Mouse (Mus musculus): ENCODE data around the gene Mprip. TPM values are rescaled to one million over a fixed set of nuclear protein-coding genes. Genes with fewer than 3 reads are reported as not detected.
A peak's percentile ranks its signal among the peaks of the same experiment; 100 is the strongest.

Mprip gene
- total RNA-seq, 4 experiments from 2014 or later = 180 to 290 (median 232) TPM

GRCm38 (mm10) chr11:59805256-59805655 is 144.2 kb downstream of the Mprip start:
- DNase-seq = no peak

DNA sequence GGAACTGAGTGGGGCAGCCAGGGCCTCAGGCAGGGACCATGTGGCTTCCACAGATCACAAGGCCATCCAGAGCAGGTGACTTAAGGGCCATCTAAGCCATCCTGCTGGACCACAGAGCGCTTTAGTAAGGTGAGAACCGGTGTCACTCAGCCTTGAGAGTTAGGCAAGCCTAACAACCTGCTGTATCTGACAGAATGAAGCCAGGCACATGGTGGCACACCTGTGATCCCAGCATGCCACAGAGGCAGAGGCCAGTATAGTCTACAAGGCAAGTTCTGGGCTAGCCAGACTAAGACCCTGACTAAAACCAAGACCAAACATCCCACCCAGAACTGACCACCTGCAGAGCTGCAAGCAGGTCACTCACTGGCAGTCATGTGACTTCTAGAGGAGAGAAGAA is 144.6 kb downstream of the Mprip start:
- DNase-seq = no peak

DNA sequence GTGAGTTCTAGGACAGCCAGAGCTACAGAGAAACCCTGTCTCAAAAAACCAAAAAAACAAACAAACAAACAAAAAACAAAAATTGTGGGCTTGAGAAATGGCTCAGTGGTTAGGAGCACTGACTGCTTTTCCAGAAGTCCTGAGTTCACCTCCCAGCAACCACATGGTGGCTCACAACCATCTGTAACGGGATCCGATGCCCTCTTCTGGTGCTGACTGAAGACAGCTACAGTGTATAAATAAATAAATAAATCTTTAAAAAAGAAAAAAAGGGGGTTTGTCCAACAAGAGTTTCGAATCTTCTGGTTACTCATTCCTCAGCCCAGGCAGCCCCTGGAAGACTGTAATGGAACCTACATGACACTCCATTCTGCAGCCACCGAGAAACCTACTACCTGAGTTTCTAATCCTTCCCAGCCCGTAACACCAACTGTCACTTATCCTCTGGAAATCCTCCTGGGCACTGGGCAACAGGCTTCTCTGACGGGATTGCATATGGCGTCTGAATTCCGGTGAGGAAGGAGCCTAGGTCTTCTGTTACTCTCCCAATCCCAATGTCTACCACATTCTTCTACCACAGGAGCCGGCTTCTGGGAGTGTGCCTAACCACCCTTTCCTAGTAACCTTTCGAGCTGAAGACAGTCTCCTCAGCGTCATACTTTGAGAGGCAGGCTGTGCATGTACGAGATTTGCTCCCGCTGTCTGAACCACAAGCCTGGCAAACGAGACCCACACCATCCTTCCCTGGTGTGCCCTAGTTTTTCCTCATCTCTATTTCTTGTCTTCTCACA is 147.3 kb downstream of the Mprip start:
- DNase-seq = no peak

DNA sequence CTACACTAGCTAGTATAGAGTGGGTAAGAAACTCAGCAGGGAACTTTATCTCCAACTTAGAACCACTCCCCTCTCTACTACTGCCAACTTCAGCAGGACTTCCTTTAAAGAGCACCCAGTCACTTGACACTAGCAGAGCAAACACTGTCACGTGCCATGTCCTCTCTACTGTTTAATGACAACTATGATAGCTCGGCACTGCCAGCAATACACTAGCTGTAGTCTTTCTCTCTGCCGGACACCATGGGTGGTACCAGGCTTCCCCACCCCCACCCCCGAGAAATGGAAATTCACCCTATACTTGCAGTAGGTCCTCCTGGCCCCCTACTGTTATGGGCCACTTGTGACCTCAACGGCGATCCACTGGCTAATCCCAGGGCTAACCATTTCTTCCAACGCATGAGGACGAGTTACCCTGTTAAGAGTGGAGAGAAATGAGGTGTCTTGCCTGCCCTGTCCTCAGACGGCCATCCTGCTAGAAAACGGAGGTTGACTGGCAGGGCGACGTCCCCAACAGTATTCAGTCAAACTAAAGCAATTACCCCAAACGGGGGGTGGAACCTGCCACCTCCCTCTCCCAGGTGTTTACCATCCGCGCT is 148.1 kb downstream of the Mprip start:
- peak; percentile 39 for DNase-seq

GRCm38 (mm10) chr11:59809670-59810474 is 148.8 kb downstream of the Mprip start, which contains the start of gene Flcn:
Flcn (minus strand) TSS chr11:59810016.
- peak; percentile 78 for DNase-seq

DNA sequence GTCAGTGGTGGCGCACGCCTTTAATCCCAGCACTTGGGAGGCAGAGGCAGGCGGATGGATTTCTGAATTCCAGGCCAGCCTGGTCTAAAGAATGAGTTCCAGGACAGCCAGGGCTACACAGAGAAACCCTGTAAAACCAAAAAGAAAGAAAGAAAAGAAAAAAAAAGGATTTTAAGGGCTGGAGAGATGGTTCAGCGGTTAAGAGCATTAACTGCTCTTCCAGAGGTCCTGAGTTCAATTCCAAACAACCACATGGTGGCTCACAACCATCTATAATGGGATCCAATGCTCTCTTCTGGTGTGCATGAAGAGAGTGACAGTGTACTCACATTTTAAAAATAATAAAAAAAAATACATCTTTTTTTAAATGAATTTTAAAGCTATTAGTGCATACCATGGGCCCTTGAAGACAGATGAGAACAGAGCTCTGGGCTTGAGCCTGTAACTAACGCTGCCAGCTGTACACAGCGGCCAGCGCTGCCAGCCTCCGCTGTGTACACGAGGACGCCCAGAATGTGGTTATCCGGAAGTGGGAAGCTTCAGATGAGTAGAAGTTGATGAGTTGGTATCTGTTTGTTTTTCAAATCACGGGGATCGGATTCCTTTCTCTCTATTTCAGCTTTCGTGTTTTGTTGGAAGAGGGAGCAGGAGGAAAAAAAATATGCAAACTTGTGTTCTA is 149.5 kb downstream of the Mprip start:
- DNase-seq = no peak

GRCm38 (mm10) chr11:59811211-59811610 is 150.1 kb downstream of the Mprip start:
- no peak for DNase-seq

DNA sequence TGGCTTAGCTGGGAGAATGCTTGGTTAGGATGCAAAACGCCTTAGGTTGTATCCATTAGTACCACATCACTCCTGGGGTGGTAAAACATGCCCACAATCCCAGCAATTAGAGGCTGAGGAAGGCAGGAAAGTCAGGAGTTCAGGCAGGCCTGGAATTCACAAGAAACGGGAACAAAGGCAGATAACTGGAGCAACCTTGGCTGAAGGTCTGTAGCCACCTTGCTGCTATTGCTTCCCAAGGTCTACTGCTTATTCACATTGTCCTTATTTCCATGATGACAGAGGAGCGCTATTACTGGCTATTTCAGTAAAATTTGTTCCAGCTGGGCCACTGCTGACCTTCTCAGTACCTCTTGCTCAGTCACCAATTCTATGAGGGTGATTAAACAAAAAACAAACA is 152.2 kb downstream of the Mprip start:
- DNase-seq = peak; percentile 59

DNA sequence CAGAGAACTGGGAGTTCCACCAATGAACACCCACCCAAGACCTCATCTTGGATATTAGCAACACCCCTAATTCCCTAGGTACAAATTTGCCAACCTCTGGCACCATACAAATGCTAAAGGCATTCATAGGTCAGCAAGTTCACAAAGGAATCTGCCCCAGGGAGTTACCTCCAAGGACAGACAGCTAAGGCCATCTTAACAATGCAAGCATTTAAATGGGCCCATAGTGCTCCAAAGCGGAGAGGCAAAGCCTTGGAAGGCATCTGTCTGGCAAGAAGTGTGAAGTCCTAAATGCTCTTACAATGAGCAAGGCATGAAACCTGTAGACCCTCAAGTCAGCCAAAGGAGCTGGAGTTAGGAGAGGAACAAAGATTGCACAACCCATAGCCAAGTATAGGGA is 153.2 kb downstream of the Mprip start:
- DNase-seq = no peak

DNA sequence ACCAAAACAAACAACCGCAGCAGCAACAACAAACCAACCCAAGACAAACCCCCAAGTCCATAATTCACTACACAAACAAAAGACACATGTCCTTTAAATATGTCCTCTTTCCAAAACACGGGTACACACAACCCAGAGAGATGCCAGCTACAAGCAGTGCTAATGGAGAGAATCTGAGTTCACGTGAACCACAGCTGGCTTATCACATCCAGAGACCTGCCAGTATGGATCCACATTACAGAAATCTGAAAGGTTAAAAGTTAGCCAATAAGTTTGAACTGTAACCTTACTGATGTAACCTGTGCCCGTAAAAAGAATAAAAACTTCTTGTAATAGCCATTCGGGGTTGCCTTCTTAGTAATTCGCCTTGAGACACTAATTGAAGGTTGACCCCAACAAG is 153.8 kb downstream of the Mprip start:
- DNase-seq = no peak

- DNase-seq = no peak
Measured at GRCm38 (mm10) chr11:59815482-59816065, 154.5 kb downstream of the Mprip start.

GRCm38 (mm10) chr11:59817916-59818315 is 156.8 kb downstream of the Mprip start:
- no peak for DNase-seq

DNA sequence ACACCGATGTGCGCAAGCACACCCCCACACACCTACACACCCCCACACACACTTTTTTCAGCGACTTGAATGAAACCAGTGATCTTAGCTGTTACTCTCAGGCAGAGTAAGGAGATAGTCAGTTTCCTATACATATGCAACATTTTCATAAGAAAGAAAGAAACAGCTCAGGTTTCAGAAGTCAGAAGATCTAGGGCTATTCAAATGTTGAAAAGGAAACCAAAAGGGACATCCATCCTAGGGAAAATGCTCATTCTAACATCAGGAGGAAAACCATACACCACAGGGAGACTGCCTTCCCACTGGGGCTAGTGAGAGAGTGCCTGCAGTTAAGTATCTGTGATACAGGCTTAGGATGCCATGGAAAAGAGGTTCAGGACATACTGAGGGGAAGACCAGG is 160.5 kb downstream of the Mprip start:
- no peak for DNase-seq

Other genes with a start within 250 kb of the Mprip start
- 10 to 100 TPM; 10.4 to 12.1 (median 11.1) TPM for gene Jmjd4, start 211.3 kb upstream of the Mprip start, total RNA-seq (2022)
- gene Snap47, start 210.1 kb upstream of the Mprip start, total RNA-seq (2022) = 100 to 1,000 TPM; 106 to 112 (median 108) TPM
- gene Zfp867, start 188.8 kb upstream of the Mprip start, total RNA-seq (2022) = 1 to 10 TPM; 5.1 to 9.7 (median 7.3) TPM
- 10 to 100 TPM; 15.4 to 23.8 (median 20.3) TPM for gene Zkscan17, start 134.6 kb upstream of the Mprip start, total RNA-seq (2022)
- gene Nlrp3, start 119.7 kb upstream of the Mprip start, total RNA-seq (2022) = 1 to 10 TPM; 1.0 to 1.6 (median 1.3) TPM
- not detected for gene Olfr222, start 85.1 kb upstream of the Mprip start, total RNA-seq (2022)
- not detected for gene Olfr223, start 68.0 kb upstream of the Mprip start, total RNA-seq (2022)
- gene Pld6, start 126.3 kb downstream of the Mprip start, total RNA-seq (2022) = 1 to 10 TPM in 3 of 4 experiments, under 1 TPM in 1; 0.81 to 2.4 (median 1.6) TPM
- gene Flcn, start 148.7 kb downstream of the Mprip start, total RNA-seq (2022) = 10 to 100 TPM; 49.9 to 61.3 (median 57.3) TPM
- 10 to 100 TPM; 26.2 to 34.5 (median 32.1) TPM for gene Nt5m, start 178.1 kb downstream of the Mprip start, total RNA-seq (2022)
- gene Cops3, start 178.5 kb downstream of the Mprip start, total RNA-seq (2022) = 100 to 1,000 TPM in 2 of 4 experiments, 10 to 100 TPM in 2; 96.1 to 110 (median 102) TPM